Mouse (Mus musculus) embryonic facial prominence, embryonic 12.5 days (tissue): Measurements from ENCODE around the gene Epb41l2. TPM values are rescaled to one million over a fixed set of nuclear protein-coding genes. Genes with fewer than 3 reads are reported as not detected.

Experiments used
- ATAC-seq: fragments of 200-750 bp; cut with Nextera tagmentation; 2 replicates; pipeline ENCODE4 v1.8.0; 2017; ENCODE audit not compliant: insufficient number of reproducible peaks, insufficient read depth, low FRiP score, low TSS enrichment
- H3K27ac ChIP-seq: fragments of 300-500 bp; sonication (generic); 2 replicates; pipeline ENCODE4 v1.5.1; 2016; ENCODE audit warnings: mild to moderate bottlenecking
- H3K27me3 ChIP-seq: fragments of 300-500 bp; sonication (generic); 2 replicates; pipeline ENCODE4 v1.6.1; 2016; ENCODE audit warnings: mild to moderate bottlenecking, moderate library complexity
- H3K36me3 ChIP-seq: fragments of 300-500 bp; sonication (generic); 2 replicates; pipeline ENCODE4 v1.6.1; 2016; ENCODE audit warnings: mild to moderate bottlenecking
- H3K4me1 ChIP-seq: fragments of 300-500 bp; sonication (generic); 2 replicates; pipeline ENCODE4 v1.6.1; 2016
- H3K4me2 ChIP-seq: fragments of 300-500 bp; sonication (generic); replicated peaks from 2 replicates; pipeline ENCODE4 v1.6.1; 2016; ENCODE audit warnings: mild to moderate bottlenecking, moderate library complexity
- H3K4me3 ChIP-seq: fragments of 300-500 bp; sonication (generic); 2 replicates; pipeline ENCODE4 v1.5.1; 2016; ENCODE audit warnings: mild to moderate bottlenecking
- H3K9ac ChIP-seq: fragments of 300-500 bp; sonication (generic); 2 replicates; pipeline ENCODE4 v1.6.1; 2016; ENCODE audit warnings: mild to moderate bottlenecking, moderate library complexity
- H3K9me3 ChIP-seq: fragments of 300-500 bp; sonication (generic); 2 replicates; pipeline ENCODE4 v1.6.1; 2016; ENCODE audit warnings: mild to moderate bottlenecking, moderate library complexity
- WGBS: fragments of 180-500 bp; shearing (Covaris S2); methylation state at CpG from one replicate; pipeline ENCODE4 v1.1.7; 2016; 5-methylcytosine and 5-hydroxymethylcytosine counted together
- polyA plus RNA-seq: library from polyadenylated mRNA; unstranded; fragments of >200 nt; fragmentation: Nextera tagmentation; extraction: Ambion mirVana; gene quantifications from 2 replicates; pipeline ENCODE4 v1.2.1, GENCODE M21; 2016

Epb41l2 gene
- polyA plus RNA-seq, 1 experiment from 2014 or later = 96.7 TPM

DNA sequence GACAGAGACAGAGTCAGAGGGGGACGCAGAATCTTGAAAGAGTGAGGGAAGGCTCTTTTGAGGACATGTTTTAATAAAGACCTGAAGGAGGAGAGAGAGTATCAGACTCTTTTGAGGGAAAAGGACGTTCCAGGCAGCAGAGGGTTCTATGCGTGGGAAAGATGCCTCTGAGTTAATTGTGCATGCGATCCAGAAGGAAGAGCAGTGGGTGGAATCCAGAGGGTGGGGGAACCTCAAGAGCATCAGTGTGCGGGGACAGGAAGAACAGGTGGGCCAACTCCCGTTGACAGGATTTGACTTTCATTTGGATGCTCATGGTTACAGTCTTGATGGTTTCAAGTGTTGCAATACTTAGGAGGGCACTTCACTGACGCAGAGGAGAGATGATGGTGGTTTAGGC, 29.5 kb upstream of the Epb41l2 start:
- WGBS = 84% methylated on average over 7 of the region's 7 CpGs

DNA sequence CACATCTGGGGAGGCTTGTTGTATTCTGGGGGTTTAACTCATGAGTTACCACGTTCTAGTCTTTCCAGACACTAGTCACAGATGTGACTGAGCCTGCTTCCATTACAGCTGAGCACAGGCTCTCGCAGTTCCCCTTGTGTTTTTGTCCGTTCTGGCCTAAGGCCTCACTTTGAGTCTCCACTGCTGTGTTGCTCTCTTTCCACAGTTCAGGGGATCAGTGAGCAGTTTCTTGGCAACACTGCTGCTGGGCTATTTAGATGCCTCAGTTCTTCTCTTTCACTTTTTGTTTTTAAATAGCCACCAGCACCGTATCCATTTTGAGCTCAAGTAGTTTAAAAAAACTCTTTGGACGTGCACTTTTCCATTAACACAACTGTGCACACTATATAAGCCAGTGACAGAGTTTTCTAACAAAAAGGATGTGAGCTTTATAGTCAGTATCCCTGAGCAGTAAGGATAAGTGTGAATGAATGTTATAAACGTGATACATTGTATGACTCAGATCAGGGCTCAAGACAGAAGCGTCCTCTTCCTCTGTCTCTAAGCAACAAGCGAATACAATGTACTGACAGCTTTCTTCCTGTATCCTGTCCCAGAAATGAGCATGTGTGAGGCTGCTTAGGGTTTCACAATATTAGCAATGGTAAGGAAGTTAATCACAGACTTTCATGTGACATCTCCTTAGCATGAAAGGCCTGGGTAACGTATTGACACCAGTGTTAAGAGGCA, 28.1 kb upstream of the Epb41l2 start:
- no peak overlapping the region for H3K4me3 ChIP-seq
- no peaks in the 10 kb centered on the region for H3K36me3 ChIP-seq
- no peaks in the 10 kb centered on the region for H3K9me3 ChIP-seq
- no peaks in the 10 kb centered on the region for H3K27me3 ChIP-seq
- H3K27ac ChIP-seq = no peak overlapping the region
- H3K9ac ChIP-seq = no peak overlapping the region
- no peak for ATAC-seq
- H3K4me2 ChIP-seq = no peak overlapping the region
- H3K4me1 ChIP-seq = 0 out of 2 replicates have a peak, but pooled peaks cover 3% of the 10 kb centered on the region
- 74% methylated on average over 9 of the region's 9 CpGs for WGBS

More for the DNA sequence above, 29.5 kb upstream of the Epb41l2 start:
- H3K4me1 ChIP-seq = 0 out of 2 replicates have a peak, but pooled peaks cover 3% of the 10 kb centered on the region
- H3K4me3 ChIP-seq = no peak overlapping the region
- ATAC-seq = no peak
- no peak overlapping the region for H3K4me2 ChIP-seq
- H3K27ac ChIP-seq = no peak overlapping the region
- no peaks in the 10 kb centered on the region for H3K27me3 ChIP-seq
- H3K9me3 ChIP-seq = no peaks in the 10 kb centered on the region
- no peaks in the 10 kb centered on the region for H3K36me3 ChIP-seq
- H3K9ac ChIP-seq = no peak overlapping the region

DNA sequence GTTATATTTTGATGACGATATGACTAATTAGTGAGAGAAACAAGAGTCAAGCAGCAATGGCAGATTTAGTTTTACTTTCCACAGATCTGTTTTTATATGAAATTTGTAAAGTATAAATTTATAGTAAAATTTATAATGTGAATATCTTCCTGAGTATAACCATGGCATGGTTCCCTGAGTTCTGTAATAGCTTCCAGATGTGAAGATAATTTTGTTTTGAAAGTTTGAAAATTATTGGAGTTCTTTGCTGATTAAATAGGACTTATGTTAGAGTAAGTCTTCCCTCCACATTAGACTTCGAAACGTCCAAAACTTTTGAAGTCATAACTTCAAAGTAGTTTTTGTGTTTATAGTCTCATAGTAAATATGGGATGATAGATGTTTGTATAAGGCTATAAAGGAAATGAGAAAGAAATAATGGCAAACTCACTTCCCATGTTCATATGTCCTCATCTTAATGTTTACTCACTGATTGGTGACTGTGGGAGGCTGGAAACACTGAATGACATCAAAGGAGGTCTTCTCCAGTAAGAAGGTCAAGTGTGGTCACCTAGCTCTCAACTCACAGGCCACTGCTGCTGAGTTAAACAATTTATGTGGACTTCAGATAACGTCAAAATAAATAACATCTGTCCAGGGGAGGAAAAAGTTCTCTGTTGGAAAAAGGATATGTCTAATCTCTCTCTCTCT, 26.1 kb upstream of the Epb41l2 start:
- Histone ChIP-seq H3K36me3 (no peaks in the 10 kb centered on the region), H3K27me3 (no peaks in the 10 kb centered on the region), H3K4me2 (no peak overlapping the region), H3K4me1 (0 out of 2 replicates have a peak, but pooled peaks cover 3% of the 10 kb centered on the region), H3K27ac (no peak overlapping the region), H3K9me3 (no peaks in the 10 kb centered on the region), H3K9ac (no peak overlapping the region), H3K4me3 (no peak overlapping the region)
- 40% methylated on average over 4 of the region's 4 CpGs for WGBS
- ATAC-seq = no peak

DNA sequence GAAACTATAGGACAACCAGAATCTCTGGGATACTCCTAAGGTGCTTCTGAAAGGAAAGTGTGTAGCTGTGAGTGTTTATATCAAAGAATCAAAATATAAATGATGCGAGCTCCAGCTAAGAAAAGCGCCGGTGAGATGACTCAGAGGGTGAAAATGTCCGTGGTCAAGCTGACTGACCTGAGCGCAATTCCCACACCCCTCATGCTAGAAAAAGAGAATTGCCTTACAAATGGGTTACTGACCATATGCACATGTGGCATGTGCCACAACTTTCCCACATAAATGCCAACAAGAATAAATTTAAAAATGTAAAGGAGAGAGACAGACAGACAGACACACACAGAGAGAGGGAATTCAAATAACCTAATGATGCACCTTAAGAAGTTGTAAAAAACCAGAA, 18.9 kb upstream of the Epb41l2 start:
- H3K9me3 ChIP-seq = no peaks in the 10 kb centered on the region
- H3K4me1 ChIP-seq = no peaks in the 10 kb centered on the region
- no peak for ATAC-seq
- 93% methylated on average over 5 of the region's 5 CpGs for WGBS
- no peaks in the 10 kb centered on the region for H3K27me3 ChIP-seq
- no peak overlapping the region for H3K4me2 ChIP-seq
- H3K36me3 ChIP-seq = no peaks in the 10 kb centered on the region
- H3K4me3 ChIP-seq = no peak overlapping the region
- no peak overlapping the region for H3K9ac ChIP-seq
- no peak overlapping the region for H3K27ac ChIP-seq

DNA sequence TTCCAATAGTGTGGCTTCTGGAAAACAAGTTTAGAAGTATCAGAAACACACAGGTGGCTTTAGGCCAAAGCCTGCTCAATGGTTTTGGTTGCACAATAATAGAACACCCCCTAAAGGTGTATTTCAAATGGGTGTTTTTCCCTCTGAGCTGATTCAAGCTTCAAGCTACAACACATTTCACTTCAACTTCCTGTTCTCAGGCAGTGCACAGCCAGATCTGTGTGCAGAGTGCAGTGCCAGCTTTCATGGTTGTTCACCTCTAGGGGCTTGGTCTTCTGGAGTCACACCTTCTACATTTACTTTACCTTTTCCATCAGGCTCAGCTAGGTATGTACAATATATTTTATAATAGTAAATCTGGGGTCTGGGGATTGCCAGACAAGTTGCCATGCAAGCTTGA, 16.8 kb upstream of the Epb41l2 start:
- no peak for ATAC-seq

DNA sequence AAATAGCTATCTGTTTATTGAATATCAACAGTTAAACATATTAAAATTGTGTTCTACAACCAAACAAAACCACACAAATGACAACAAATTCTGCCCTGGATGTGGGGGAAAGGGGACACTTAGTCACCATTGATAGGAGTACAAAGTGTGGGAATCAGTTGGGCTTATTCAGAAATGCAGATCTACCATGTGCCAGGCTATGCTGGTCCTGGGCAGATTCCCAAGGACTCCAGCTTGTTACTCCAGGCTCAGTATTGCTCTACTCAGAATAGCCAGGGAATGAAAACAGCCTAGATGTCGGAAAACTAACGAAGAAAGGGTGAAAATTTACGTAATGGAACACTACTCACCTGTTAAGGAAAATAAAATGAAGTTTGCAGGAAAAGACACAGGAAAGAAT, 5.7 kb upstream of the Epb41l2 start:
- no peaks in the 10 kb centered on the region for H3K4me1 ChIP-seq
- WGBS = 95% methylated on average over 3 of the region's 3 CpGs
- H3K27ac ChIP-seq = no peak overlapping the region
- no peaks in the 10 kb centered on the region for H3K36me3 ChIP-seq
- H3K27me3 ChIP-seq = no peaks in the 10 kb centered on the region
- H3K4me3 ChIP-seq = no peak overlapping the region
- no peak overlapping the region for H3K9ac ChIP-seq
- H3K4me2 ChIP-seq = no peak overlapping the region
- no peak for ATAC-seq
- no peaks in the 10 kb centered on the region for H3K9me3 ChIP-seq

More for the DNA sequence above, 16.8 kb upstream of the Epb41l2 start:
- Histone ChIP-seq H3K4me2 (no peak overlapping the region), H3K9ac (no peak overlapping the region), H3K4me3 (no peak overlapping the region), H3K9me3 (no peaks in the 10 kb centered on the region), H3K27me3 (no peaks in the 10 kb centered on the region), H3K36me3 (no peaks in the 10 kb centered on the region), H3K4me1 (no peaks in the 10 kb centered on the region), H3K27ac (no peak overlapping the region)

DNA sequence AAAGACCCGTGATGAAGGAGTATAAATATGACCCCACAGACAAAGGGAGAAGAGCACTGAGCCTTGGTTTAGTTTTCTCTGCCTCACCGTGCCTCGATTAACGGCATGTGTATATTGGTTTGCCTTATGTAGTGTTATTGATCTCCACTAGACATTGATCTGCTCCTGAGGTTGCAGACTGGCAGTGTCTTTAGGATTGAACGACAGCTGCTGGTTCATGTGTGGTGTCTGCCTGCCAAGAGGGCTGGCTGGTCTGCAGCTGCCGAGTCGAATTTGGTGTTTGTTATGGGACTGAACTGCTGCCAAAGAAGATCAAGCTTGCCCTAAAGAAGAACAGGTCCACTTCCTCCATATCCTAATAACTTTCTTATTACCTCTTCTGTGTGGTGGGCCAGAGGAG, 5.2 kb upstream of the Epb41l2 start:
- Histone ChIP-seq H3K4me2 (no peak overlapping the region), H3K9me3 (no peaks in the 10 kb centered on the region), H3K4me3 (no peak overlapping the region), H3K9ac (no peak overlapping the region), H3K4me1 (no peaks in the 10 kb centered on the region), H3K27me3 (no peaks in the 10 kb centered on the region), H3K36me3 (no peaks in the 10 kb centered on the region), H3K27ac (no peak overlapping the region)
- no peak for ATAC-seq
- 88% methylated on average over 7 of the region's 7 CpGs for WGBS

DNA sequence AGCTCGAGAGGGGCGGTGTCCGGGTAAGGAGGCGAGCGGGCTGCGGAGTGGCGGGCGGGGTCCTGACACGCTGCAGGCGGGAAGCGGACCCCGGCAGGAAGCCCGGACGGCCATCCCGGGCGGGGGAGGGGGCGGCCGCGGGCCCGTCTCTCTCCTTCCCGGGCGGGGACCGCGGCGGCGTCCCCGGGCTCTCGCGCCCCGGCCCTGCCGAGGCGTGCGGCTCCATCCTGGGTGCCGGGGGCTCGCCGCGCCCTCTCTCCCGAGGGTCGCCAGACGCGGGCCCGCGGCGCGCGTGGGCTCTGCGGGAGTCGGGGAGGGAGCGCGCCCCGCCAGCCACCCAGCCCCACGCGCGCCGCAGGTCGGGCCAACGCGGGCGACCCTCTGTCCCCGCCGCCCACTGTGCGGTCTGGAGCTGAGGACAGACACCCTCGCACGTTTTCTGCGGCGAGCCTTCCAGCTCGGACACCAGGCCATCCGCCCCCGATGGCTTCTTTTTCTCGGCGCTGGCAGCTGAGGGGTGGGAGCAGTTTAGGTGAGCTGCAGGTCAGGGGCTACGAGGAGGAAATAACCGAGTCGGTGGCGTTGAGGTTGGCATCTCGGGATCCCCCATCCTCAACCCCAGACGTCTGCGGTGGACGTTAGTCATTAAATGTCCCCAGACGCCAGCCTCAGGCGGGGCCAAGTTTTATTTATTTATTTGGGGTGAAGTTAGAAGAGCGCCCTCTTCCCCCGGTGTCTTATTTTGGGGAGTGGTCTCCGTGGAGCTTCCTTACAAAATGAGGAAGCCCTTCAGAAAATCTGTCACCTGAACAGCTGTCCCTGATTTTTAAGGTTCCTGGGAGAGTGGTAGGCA, 587 bp downstream of the Epb41l2 start:
- Histone ChIP-seq H3K36me3 (no peaks in the 10 kb centered on the region), H3K27me3 (no peaks in the 10 kb centered on the region), H3K4me2 (peak overlapping the region; percentile 61), H3K9me3 (no peaks in the 10 kb centered on the region), H3K4me3 (peak overlapping the region; percentile 94), H3K9ac (peak overlapping the region; percentile 95), H3K27ac (peak overlapping the region; percentile 93), H3K4me1 (peaks cover 7% of the 10 kb centered on the region; the same call in 1 of the 2 replicates)
- 0 out of 2 replicates have a peak, but pooled peaks have one; percentile 11 for ATAC-seq
- 0% methylated on average over 44 of the region's 84 CpGs for WGBS

DNA sequence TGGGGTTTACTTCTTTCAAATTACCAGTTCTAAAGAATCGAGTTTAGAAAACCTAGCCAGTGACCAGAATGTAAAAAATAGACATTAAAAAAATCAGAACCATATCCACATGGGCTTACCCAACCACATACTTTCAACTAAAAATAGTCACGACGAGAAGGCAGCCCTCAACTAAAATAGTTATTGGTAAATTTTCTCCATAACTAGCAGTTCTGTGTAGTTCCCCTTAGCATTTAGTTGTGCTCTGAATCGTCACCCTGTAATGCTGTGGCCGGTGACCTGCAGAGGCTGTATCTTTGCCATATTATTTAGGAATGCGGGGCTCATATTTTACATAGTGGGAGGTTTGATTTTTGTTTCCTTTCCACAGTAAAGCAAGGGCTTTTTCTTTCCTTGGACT, 2.6 kb downstream of the Epb41l2 start:
- WGBS = 49% methylated on average over 6 of the region's 6 CpGs
- no peaks in the 10 kb centered on the region for H3K36me3 ChIP-seq
- H3K27me3 ChIP-seq = no peaks in the 10 kb centered on the region
- no peak overlapping the region for H3K27ac ChIP-seq
- no peak overlapping the region for H3K9ac ChIP-seq
- H3K4me1 ChIP-seq = peaks cover 15% of the 10 kb centered on the region
- H3K4me2 ChIP-seq = peak overlapping the region; percentile 61
- no peaks in the 10 kb centered on the region for H3K9me3 ChIP-seq
- no peak for ATAC-seq
- H3K4me3 ChIP-seq = peak overlapping the region; percentile 94; the same call in 1 of the 2 replicates

DNA sequence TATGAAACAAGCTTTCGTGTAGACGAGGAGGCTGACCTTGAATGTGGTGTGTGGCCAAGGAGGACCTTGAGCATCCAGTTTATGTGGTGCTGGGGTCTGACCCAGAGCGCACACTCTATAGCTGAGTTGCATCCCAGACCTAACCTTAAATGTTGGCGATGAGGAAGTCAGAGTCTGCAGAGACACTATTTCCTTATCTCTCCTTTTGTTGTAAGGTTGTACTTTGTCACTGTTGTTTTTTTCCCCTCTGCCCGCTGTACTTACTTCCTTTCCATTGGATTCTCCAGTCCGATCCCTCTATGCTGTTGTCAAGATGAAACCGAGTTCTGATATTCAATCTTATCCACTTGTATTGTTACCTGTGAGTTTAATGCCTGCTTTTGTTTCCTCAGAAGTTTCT, 5.6 kb downstream of the Epb41l2 start:
- Histone ChIP-seq H3K27me3 (no peaks in the 10 kb centered on the region), H3K4me1 (peaks cover 33% of the 10 kb centered on the region), H3K36me3 (no peaks in the 10 kb centered on the region), H3K9me3 (no peaks in the 10 kb centered on the region), H3K27ac (no peak overlapping the region), H3K4me3 (no peak overlapping the region), H3K9ac (no peak overlapping the region), H3K4me2 (no peak overlapping the region)
- ATAC-seq = no peak
- WGBS = 82% methylated on average over 7 of the region's 7 CpGs

DNA sequence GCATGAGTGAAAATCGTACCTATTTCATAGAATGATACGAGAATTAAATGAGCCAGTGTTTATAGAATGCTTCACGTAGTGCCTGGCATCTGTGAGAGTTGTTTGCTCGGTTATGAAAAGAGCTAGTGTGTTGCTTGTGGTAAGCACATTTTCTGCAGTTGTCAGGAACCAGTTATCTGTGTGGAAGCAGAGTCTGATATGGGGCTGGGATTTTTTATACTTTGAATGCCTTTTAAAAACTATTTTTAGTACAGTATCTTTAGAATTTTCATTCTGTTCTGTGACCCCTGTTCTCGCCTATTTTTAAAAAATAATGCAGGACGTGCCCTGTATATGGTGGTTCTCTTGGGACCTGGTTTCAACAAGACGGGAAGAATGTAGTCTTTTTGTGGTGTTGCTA, 6.1 kb downstream of the Epb41l2 start:
- ATAC-seq = no peak
- H3K27me3 ChIP-seq = no peaks in the 10 kb centered on the region

More for the DNA sequence above, 6.1 kb downstream of the Epb41l2 start:
- H3K9me3 ChIP-seq = no peaks in the 10 kb centered on the region
- no peak overlapping the region for H3K4me2 ChIP-seq
- no peak overlapping the region for H3K9ac ChIP-seq
- H3K4me3 ChIP-seq = no peak overlapping the region
- H3K4me1 ChIP-seq = peaks cover 38% of the 10 kb centered on the region
- H3K36me3 ChIP-seq = no peaks in the 10 kb centered on the region
- 71% methylated on average over 7 of the region's 7 CpGs for WGBS
- no peak overlapping the region for H3K27ac ChIP-seq
